Mouse (Mus musculus): ENCODE results near the gene Siae. TPM values are rescaled to one million over a fixed set of nuclear protein-coding genes. Genes with fewer than 3 reads are reported as not detected.

Siae gene
- polyA plus RNA-seq, 1 experiment from 2014 or later, result 12.1 TPM

DNA sequence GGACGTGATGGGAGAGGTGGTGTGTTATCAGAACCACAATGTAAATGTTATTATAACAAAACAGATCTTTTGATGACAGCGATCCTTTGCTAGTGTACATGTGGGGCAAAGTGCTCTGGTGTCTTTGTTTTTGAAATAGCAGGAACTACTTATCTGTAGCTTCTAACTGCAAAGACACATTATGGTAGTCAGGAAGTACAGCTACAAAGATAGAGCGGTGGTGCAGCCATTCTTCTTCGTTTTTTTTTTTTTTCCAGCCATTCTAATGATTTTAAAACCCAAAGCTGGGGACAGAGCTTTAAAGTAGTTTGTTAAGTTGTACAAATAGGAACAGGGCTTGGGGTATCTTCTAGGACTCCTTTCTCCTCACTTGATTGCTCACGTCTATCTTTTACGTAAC lies 103.9 kb downstream of the Siae start:
- Histone ChIP-seq H3K4me2 (ENCODE audit: low read depth, low read length) (no peak overlapping the region), H3K27me3 (ENCODE audit: control insufficient read depth, insufficient read depth, low read length) (no peaks in the 10 kb centered on the region), H3K27ac (ENCODE audit: low read depth, low read length) (no peak overlapping the region), H3K36me3 (ENCODE audit: control insufficient read depth, insufficient read depth, low read length) (no peaks in the 10 kb centered on the region; the same call in 1 of the 2 replicates), H3K4me1 (ENCODE audit: control insufficient read depth, insufficient read depth, low read length) (no peaks in the 10 kb centered on the region; the same call in 1 of the 2 replicates), H3K9me3 (ENCODE audit: control insufficient read depth, low read length) (no peaks in the 10 kb centered on the region), H3K4me3 (ENCODE audit: low read depth, low read length) (no peak overlapping the region), H3K9ac (replicated peaks; ENCODE audit: low read depth, low read length) (no peak overlapping the region)
- WGBS, result 81% methylated on average over 6 of the region's 6 CpGs
- ATAC-seq (ENCODE audit: low read depth), result no peak

DNA sequence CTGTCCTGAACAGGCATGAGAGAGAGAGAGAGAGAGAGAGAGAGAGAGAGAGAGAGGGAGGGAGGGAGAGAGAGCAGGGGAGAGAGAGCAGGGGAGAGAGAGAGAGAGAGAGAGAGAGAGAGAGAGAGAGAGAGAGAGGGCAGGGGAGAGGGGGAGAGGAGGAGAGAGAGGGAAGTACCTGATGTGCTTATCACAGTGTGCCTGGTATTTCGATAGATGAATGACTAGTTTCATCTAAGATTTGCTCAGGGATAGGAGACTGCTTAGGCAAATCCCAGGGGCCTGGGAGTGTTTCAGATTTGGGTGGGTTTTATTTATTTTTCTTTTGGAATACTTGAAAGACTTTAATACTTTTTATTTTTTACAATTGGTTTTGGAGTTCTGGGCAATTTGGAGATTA lies 107.7 kb downstream of the Siae start:
- WGBS, result 97% methylated on average over 1 of the region's 1 CpGs
- Histone ChIP-seq H3K9ac (replicated peaks; ENCODE audit: low read depth, low read length) (no peak overlapping the region), H3K27ac (ENCODE audit: low read depth, low read length) (no peak overlapping the region), H3K4me3 (ENCODE audit: low read depth, low read length) (no peak overlapping the region), H3K4me2 (ENCODE audit: low read depth, low read length) (no peak overlapping the region), H3K36me3 (ENCODE audit: control insufficient read depth, insufficient read depth, low read length) (no peaks in the 10 kb centered on the region), H3K9me3 (ENCODE audit: control insufficient read depth, low read length) (no peaks in the 10 kb centered on the region), H3K4me1 (ENCODE audit: control insufficient read depth, insufficient read depth, low read length) (no peaks in the 10 kb centered on the region), H3K27me3 (ENCODE audit: control insufficient read depth, insufficient read depth, low read length) (no peaks in the 10 kb centered on the region)
- no peak for ATAC-seq (ENCODE audit: low read depth)

GRCm38 (mm10) chr9:37664604-37665003 lies 109.1 kb downstream of the Siae start:
- H3K4me2 ChIP-seq (ENCODE audit: low read depth, low read length), result no peak overlapping the region
- ATAC-seq (ENCODE audit: low read depth), result no peak
- no peak overlapping the region for H3K4me3 ChIP-seq (ENCODE audit: low read depth, low read length)

DNA sequence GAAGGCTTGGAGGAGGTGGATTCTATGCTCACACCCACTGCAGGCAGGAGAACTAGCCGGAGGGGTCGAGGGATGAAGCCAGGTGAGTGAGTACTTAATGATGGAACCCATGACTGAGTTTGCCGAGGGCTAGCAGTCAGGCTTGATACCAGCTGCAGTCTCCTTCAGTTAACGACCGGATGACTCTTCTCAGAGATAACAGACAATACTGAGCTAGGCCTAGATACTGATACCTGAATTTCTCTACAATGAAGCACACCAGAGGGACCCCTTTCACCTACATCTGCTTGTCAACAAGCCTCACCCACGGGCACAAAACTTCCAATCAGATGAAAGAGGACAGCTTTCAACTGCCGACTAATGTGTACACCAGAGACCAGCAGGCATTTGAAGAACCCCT lies 110.5 kb downstream of the Siae start:
- H3K9ac ChIP-seq (replicated peaks; ENCODE audit: low read depth, low read length), result no peak overlapping the region
- no peak for ATAC-seq (ENCODE audit: low read depth)
- no peak overlapping the region for H3K4me3 ChIP-seq (ENCODE audit: low read depth, low read length)
- no peaks in the 10 kb centered on the region for H3K4me1 ChIP-seq (ENCODE audit: control insufficient read depth, insufficient read depth, low read length)
- no peaks in the 10 kb centered on the region for H3K9me3 ChIP-seq (ENCODE audit: control insufficient read depth, low read length)
- H3K27ac ChIP-seq (ENCODE audit: low read depth, low read length), result no peak overlapping the region
- no peaks in the 10 kb centered on the region for H3K36me3 ChIP-seq (ENCODE audit: control insufficient read depth, insufficient read depth, low read length)
- 76% methylated on average over 7 of the region's 7 CpGs for WGBS
- H3K4me2 ChIP-seq (ENCODE audit: low read depth, low read length), result no peak overlapping the region
- no peaks in the 10 kb centered on the region for H3K27me3 ChIP-seq (ENCODE audit: control insufficient read depth, insufficient read depth, low read length)

More at GRCm38 (mm10) chr9:37664604-37665003, 109.1 kb downstream of the Siae start:
- Histone ChIP-seq H3K9ac (replicated peaks; ENCODE audit: low read depth, low read length) (no peak overlapping the region), H3K27ac (ENCODE audit: low read depth, low read length) (no peak overlapping the region), H3K36me3 (ENCODE audit: control insufficient read depth, insufficient read depth, low read length) (no peaks in the 10 kb centered on the region), H3K27me3 (ENCODE audit: control insufficient read depth, insufficient read depth, low read length) (no peaks in the 10 kb centered on the region), H3K4me1 (ENCODE audit: control insufficient read depth, insufficient read depth, low read length) (no peaks in the 10 kb centered on the region), H3K9me3 (ENCODE audit: control insufficient read depth, low read length) (no peaks in the 10 kb centered on the region)
- WGBS, result 87% methylated on average over 2 of the region's 2 CpGs

GRCm38 (mm10) chr9:37669115-37669514 lies 113.6 kb downstream of the Siae start, which contains the start of gene Panx3:
Panx3 (minus strand) TSS chr9:37669235.
- Histone ChIP-seq H3K9me3 (ENCODE audit: control insufficient read depth, low read length) (no peaks in the 10 kb centered on the region), H3K36me3 (ENCODE audit: control insufficient read depth, insufficient read depth, low read length) (no peaks in the 10 kb centered on the region), H3K4me2 (ENCODE audit: low read depth, low read length) (no peak within 1 kb of the TSS), H3K4me3 (ENCODE audit: low read depth, low read length) (no peak within 1 kb of the TSS), H3K4me1 (ENCODE audit: control insufficient read depth, insufficient read depth, low read length) (no peaks in the 10 kb centered on the region), H3K9ac (replicated peaks; ENCODE audit: low read depth, low read length) (no peak within 1 kb of the TSS), H3K27me3 (ENCODE audit: control insufficient read depth, insufficient read depth, low read length) (no peaks in the 10 kb centered on the region), H3K27ac (ENCODE audit: low read depth, low read length) (no peak within 1 kb of the TSS)
- ATAC-seq (ENCODE audit: low read depth), result no peak
- WGBS, result 69% methylated on average over 6 of the region's 6 CpGs

- ATAC-seq (ENCODE audit: low read depth), result no peak
- H3K27ac ChIP-seq (ENCODE audit: low read depth, low read length), result no peak overlapping the region
- H3K4me3 ChIP-seq (ENCODE audit: low read depth, low read length), result no peak overlapping the region
- no peaks in the 10 kb centered on the region for H3K9me3 ChIP-seq (ENCODE audit: control insufficient read depth, low read length)
- no peaks in the 10 kb centered on the region for H3K36me3 ChIP-seq (ENCODE audit: control insufficient read depth, insufficient read depth, low read length)
- H3K4me1 ChIP-seq (ENCODE audit: control insufficient read depth, insufficient read depth, low read length), result no peaks in the 10 kb centered on the region
- no peak overlapping the region for H3K9ac ChIP-seq (replicated peaks; ENCODE audit: low read depth, low read length)
- no peak overlapping the region for H3K4me2 ChIP-seq (ENCODE audit: low read depth, low read length)
- H3K27me3 ChIP-seq (ENCODE audit: control insufficient read depth, insufficient read depth, low read length), result no peaks in the 10 kb centered on the region
- 64% methylated on average over 4 of the region's 4 CpGs for WGBS
These were observed 114.2 kb downstream of the Siae start for GRCm38 (mm10) chr9:37669678-37670077.

DNA sequence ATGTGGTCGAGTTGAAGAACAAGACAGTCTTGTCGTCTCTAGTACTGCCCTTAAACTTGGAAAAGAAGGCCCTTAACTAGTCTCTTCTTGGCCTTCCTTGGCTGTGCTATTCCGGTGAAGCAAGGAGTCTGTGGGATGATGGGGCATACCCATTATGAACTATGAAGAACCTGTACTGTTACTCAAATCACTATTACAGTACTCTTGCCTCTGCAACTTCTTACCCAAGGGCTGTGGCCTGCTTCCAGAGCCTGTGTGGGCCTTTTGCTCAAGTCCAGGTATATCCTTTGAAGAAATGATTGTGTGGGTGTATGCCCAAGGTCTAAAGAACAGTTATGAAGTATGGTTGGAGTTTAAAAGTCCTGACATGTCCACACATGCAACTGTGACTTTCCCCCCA lies 114.8 kb downstream of the Siae start:
- H3K4me3 ChIP-seq (ENCODE audit: low read depth, low read length), result no peak overlapping the region
- H3K27me3 ChIP-seq (ENCODE audit: control insufficient read depth, insufficient read depth, low read length), result no peaks in the 10 kb centered on the region
- H3K4me2 ChIP-seq (ENCODE audit: low read depth, low read length), result no peak overlapping the region
- H3K27ac ChIP-seq (ENCODE audit: low read depth, low read length), result no peak overlapping the region
- H3K4me1 ChIP-seq (ENCODE audit: control insufficient read depth, insufficient read depth, low read length), result no peaks in the 10 kb centered on the region
- no peaks in the 10 kb centered on the region for H3K9me3 ChIP-seq (ENCODE audit: control insufficient read depth, low read length)
- no peaks in the 10 kb centered on the region for H3K36me3 ChIP-seq (ENCODE audit: control insufficient read depth, insufficient read depth, low read length)
- H3K9ac ChIP-seq (replicated peaks; ENCODE audit: low read depth, low read length), result no peak overlapping the region
- 92% methylated on average over 3 of the region's 3 CpGs for WGBS
- no peak for ATAC-seq (ENCODE audit: low read depth)

DNA sequence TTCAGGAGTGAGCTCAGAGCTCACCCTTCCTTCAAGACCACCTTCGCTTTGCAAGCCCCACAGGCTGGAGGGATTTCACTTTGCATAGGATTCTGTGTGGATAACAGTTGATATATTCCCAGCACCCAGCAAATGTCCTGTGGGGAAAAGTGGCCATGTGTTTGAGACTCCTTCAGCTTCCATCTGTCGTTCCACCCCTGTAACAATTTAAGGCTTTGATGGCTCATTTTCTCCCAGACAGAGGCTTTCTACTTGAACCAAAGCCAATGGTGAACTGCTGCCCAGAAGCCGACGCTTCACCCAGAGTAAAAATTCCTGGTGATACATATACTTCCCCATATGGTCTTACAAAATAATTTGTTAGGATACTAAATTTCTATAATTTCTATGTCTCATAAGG lies 119.8 kb downstream of the Siae start:
- H3K27ac ChIP-seq (ENCODE audit: low read depth, low read length), result no peak overlapping the region
- no peaks in the 10 kb centered on the region for H3K36me3 ChIP-seq (ENCODE audit: control insufficient read depth, insufficient read depth, low read length)
- no peaks in the 10 kb centered on the region for H3K4me1 ChIP-seq (ENCODE audit: control insufficient read depth, insufficient read depth, low read length)
- 77% methylated on average over 4 of the region's 4 CpGs for WGBS
- H3K9me3 ChIP-seq (ENCODE audit: control insufficient read depth, low read length), result no peaks in the 10 kb centered on the region
- H3K4me3 ChIP-seq (ENCODE audit: low read depth, low read length), result no peak overlapping the region
- no peak overlapping the region for H3K4me2 ChIP-seq (ENCODE audit: low read depth, low read length)
- no peak overlapping the region for H3K9ac ChIP-seq (replicated peaks; ENCODE audit: low read depth, low read length)
- no peaks in the 10 kb centered on the region for H3K27me3 ChIP-seq (ENCODE audit: control insufficient read depth, insufficient read depth, low read length)
- ATAC-seq (ENCODE audit: low read depth), result no peak

DNA sequence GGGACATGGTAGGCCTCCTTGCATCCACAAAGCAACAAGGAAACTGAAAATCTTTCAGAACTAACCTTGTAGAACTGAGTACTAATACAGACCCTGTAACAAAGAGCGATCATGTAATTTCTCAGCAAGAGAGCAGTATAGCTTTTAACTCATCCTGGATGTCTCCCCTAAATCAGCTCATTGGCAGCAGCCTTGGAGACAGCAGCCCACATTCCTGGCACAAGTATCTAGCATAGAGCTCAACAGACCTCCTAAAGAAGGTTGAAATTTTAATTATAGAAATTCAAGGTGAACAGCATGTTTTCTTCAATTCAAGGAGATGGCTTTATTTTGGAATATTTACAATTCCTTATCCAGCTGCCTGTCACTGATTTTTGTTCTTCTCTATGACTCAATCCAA lies 125.6 kb downstream of the Siae start:
- Histone ChIP-seq H3K4me3 (ENCODE audit: low read depth, low read length) (no peak overlapping the region), H3K9ac (replicated peaks; ENCODE audit: low read depth, low read length) (no peak overlapping the region), H3K4me2 (ENCODE audit: low read depth, low read length) (no peak overlapping the region), H3K27me3 (ENCODE audit: control insufficient read depth, insufficient read depth, low read length) (no peaks in the 10 kb centered on the region), H3K27ac (ENCODE audit: low read depth, low read length) (no peak overlapping the region), H3K9me3 (ENCODE audit: control insufficient read depth, low read length) (no peaks in the 10 kb centered on the region), H3K36me3 (ENCODE audit: control insufficient read depth, insufficient read depth, low read length) (no peaks in the 10 kb centered on the region), H3K4me1 (ENCODE audit: control insufficient read depth, insufficient read depth, low read length) (no peaks in the 10 kb centered on the region)
- no peak for ATAC-seq (ENCODE audit: low read depth)
- 91% methylated on average over 1 of the region's 1 CpGs for WGBS
